In genomic region chr8:111743101-111743791, GRCm38 (mm10) we compare ENCODE assay signal across 9 mouse cellular contexts. TPM values are rescaled to one million over a fixed set of nuclear protein-coding genes. Genes with fewer than 3 reads are reported as not detected.
A peak's percentile ranks its signal among the peaks of the same experiment; 100 is the strongest.
DNase-seq lines count a peak whose midpoint lies in the region; ATAC-seq and TF ChIP-seq lines count a peak whose summit lies in the region.
"Had no signal": no experiment of that assay in that cellular context is flagged by ENCODE, and none has a peak within 500 bp of the region (broad histone marks: within the 10 kb centered on the region; RNA-seq: fewer than 3 reads in every experiment).

No protein-coding gene starts in this region.

- TF ChIP-seq POLR2A in cerebellum, adult 2 months (IDR thresholded peaks at IDR 0.05; ENCODE audit: borderline replicate concordance, insufficient read depth, low read length): no peak

- no peak for TF ChIP-seq CTCF in cerebellum, adult 2 months (IDR thresholded peaks at IDR 0.05; ENCODE audit: borderline replicate concordance, insufficient read depth, low read depth, low read length)

- H3K36me3 ChIP-seq in heart, embryonic 13.5 days: no peaks in the 10 kb centered on the region
- H3K36me3 ChIP-seq in liver, embryonic 13.5 days: no peaks in the 10 kb centered on the region

- peak overlapping the region; percentile 94 for H3K4me3 ChIP-seq in heart, embryonic 13.5 days
- peak overlapping the region; percentile 63 for H3K4me3 ChIP-seq in cerebellum, adult 2 months (replicated peaks; ENCODE audit: insufficient read depth, low read depth, low read length)
- peak overlapping the region; percentile 64 for H3K4me3 ChIP-seq in liver, embryonic 13.5 days (replicated peaks)

- DNase-seq in heart, adult 8-10 months (ENCODE audit: low spot score): no peak
- DNase-seq in cerebellum, adult 2 months: peak in 1 of 2 experiments; percentile 54
- DNase-seq in heart, postnatal 10 days: peak; percentile 41 to 52
- DNase-seq in liver, embryonic 13.5 days: no peak
- no peak for DNase-seq in natural killer cell, adult 2 months (ENCODE audit: low spot score in 2 of 2)
- DNase-seq in left cerebral cortex, postnatal 14 days (ENCODE audit: low spot score in 2 of 2): no peak
- no peak for DNase-seq in right cerebral cortex, postnatal 4 days

- H3K9me3 ChIP-seq in heart, embryonic 13.5 days: no peaks in the 10 kb centered on the region
- H3K9me3 ChIP-seq in liver, embryonic 13.5 days (replicated peaks): no peaks in the 10 kb centered on the region

- peaks cover 85% of the 10 kb centered on the region for H3K4me1 ChIP-seq in heart, embryonic 13.5 days
- H3K4me1 ChIP-seq in cerebellum, adult 2 months (ENCODE audit: control insufficient read depth, insufficient read depth, low read length): peaks cover 50% of the 10 kb centered on the region
- H3K4me1 ChIP-seq in liver, embryonic 13.5 days (replicated peaks): peaks cover 64% of the 10 kb centered on the region

- no peaks in the 10 kb centered on the region for H3K27me3 ChIP-seq in heart, embryonic 13.5 days (replicated peaks)
- H3K27me3 ChIP-seq in cerebellum, adult 2 months (ENCODE audit: control insufficient read depth, insufficient read depth, low read length): no peaks in the 10 kb centered on the region
- H3K27me3 ChIP-seq in liver, embryonic 13.5 days: peaks cover 91% of the 10 kb centered on the region

- peak overlapping the region; percentile 89 for H3K27ac ChIP-seq in heart, embryonic 13.5 days (replicated peaks)
- peak overlapping the region; percentile 55 for H3K27ac ChIP-seq in cerebellum, adult 2 months (ENCODE audit: insufficient read depth, low read length)
- H3K27ac ChIP-seq in liver, embryonic 13.5 days: peak overlapping the region; percentile 52

- intact Hi-C loops in heart, postnatal 10 days (cut with DNase I): loop anchor here (2.0 kb wide), 1 partner anchor 42 kb away; no protein-coding TSS in a partner anchor
- intact Hi-C loops in left cerebral cortex, postnatal 14 days (cut with DNase I): no loop called here

- peak overlapping the region; percentile 84 for H3K4me2 ChIP-seq in heart, embryonic 13.5 days
- peak overlapping the region; percentile 69 for H3K4me2 ChIP-seq in liver, embryonic 13.5 days

- under 1% methylated on average over 28 of the region's 44 CpGs for WGBS in heart, embryonic 13.5 days
- under 1% methylated on average over 36 of the region's 44 CpGs for WGBS in cerebellum, adult 2 months
- under 1% methylated on average over 41 of the region's 44 CpGs for WGBS in liver, embryonic 13.5 days (ENCODE audit: insufficient replicate concordance)

- H3K9ac ChIP-seq in heart, embryonic 13.5 days: peak overlapping the region; percentile 95
- peak overlapping the region; percentile 71 for H3K9ac ChIP-seq in liver, embryonic 13.5 days

- ATAC-seq in heart, embryonic 13.5 days (ENCODE audit: extremely low read depth, insufficient number of reproducible peaks, low FRiP score, low TSS enrichment): 0 out of 2 replicates have a peak, but pooled peaks have one; percentile 1
- ATAC-seq in liver, embryonic 13.5 days (ENCODE audit: low read depth): peak; percentile 10; the same call in 1 of the 2 replicates

RNA-seq across cellular contexts. Expression of gene Bcar1, which starts 0.4 kb away (rescaled TPM):
- polyA plus RNA-seq in heart, embryonic 13.5 days (2015; fragmentation: Nextera tagmentation; extraction: Ambion mirVana): 40.2 and 43.4 TPM in 2 replicates
- 10 to 100 TPM; 18.5 to 21.8 (median 19.5) TPM for total RNA-seq in heart, adult 8-10 months (2022)
- polyA plus RNA-seq in cerebellum, adult 2 months (2012; rRNA removed): 129 and 146 TPM in 2 replicates
- total RNA-seq in heart, postnatal 10 days (2021): 10 to 100 TPM; 48.0 to 54.2 TPM
- 5.6 and 6.3 TPM in 2 replicates for polyA plus RNA-seq in liver, embryonic 13.5 days (2015; fragmentation: Nextera tagmentation; extraction: Ambion mirVana)
- total RNA-seq in left cerebral cortex, postnatal 14 days (2021): 10 to 100 TPM; 47.5 to 53.7 TPM

RNA-seq across cellular contexts. Expression of gene Ctrb1, which starts 52.4 kb away (rescaled TPM):
- polyA plus RNA-seq in heart, embryonic 13.5 days (2015; fragmentation: Nextera tagmentation; extraction: Ambion mirVana): 1.9 TPM in 1 of 2 replicates, not detected in the other
- total RNA-seq in heart, adult 8-10 months (2022): not detected
- polyA plus RNA-seq in cerebellum, adult 2 months (2012; rRNA removed): 0.29 and 0.33 TPM in 2 replicates
- under 1 TPM in 1 of 2 experiments, not detected in 1; 0.40 TPM for total RNA-seq in heart, postnatal 10 days (2021)
- polyA plus RNA-seq in liver, embryonic 13.5 days (2015; fragmentation: Nextera tagmentation; extraction: Ambion mirVana): 1.5 and 2.9 TPM in 2 replicates
- not detected for total RNA-seq in left cerebral cortex, postnatal 14 days (2021)
- total RNA-seq: left cerebral cortex, postnatal 10 days had no signal

Comparison
In these comparisons a context has a peak if more than half of its experiments do, and no peak if none do; other contexts are left out.
1. DNase-seq: peak in heart, postnatal 10 days (2 of 2); none in heart, adult 8-10 months (single experiment), liver, embryonic 13.5 days (single experiment), natural killer cell, adult 2 months (0 of 2), left cerebral cortex, postnatal 14 days (0 of 2) and right cerebral cortex, postnatal 4 days (single experiment).
2. Peak in every context shown above with its lines, with median percentiles within 50 percentile points of each other: H3K27ac ChIP-seq and H3K4me3 ChIP-seq.